Mouse (Mus musculus): ENCODE data around the gene Elavl2.

Elavl2 gene

GRCm38 (mm10) chr4:91213917-91214316 lies 186.7 kb downstream of the Elavl2 start:
- DNase-seq (ENCODE audit: low read depth, low spot score): no peak

DNA sequence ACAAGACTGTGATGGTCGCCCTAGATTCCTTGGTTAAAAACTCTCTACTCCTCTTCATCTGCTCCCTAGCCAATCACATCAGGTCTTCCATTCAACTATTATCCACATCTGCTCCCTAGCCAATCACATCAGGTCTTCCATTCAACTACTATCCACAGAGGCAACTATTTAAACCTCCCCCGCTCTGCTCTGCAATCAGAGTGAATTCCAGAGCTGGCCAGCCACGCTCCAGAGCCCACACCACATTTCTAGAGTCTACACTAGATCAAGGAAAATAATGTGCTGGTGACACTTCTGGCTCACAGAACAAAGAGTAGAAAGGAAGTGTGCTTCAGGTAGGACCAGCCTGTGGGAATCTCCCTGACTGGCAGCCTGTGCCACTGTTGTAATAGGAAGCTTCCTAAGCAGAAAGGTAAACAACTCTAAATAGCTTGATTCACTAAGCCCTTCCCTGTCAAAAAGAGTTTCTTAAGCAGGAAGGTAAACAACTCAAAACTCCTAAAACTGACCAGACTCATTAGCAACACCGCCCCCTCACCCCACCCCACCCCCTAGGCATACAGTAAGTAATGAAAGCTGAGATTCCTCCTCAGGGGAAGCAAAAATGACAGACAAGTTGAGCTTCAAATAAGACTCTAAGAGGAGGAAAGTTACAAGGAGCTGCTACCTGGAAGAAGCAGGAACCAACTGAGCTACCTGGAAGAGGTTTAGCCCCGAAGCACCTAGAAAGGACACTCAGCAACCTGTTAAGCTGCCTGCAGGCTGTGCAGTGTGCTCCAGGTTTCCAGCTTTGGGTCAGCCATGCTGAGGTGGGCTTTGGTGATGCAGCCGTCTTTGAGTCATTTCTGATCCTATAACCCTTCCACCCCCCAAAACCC lies 191.9 kb downstream of the Elavl2 start:
- DNase-seq (ENCODE audit: low read depth, low spot score): peak; percentile 19
